Mouse (Mus musculus) myocyte (in vitro differentiated cells): Measurements from ENCODE around the gene H13.

Experiments
- CEBPB ChIP-seq: IDR thresholded peaks from 2 replicates; pipeline ENCODE4 v1.6.1; 2011; ENCODE audit warnings: mild to moderate bottlenecking, moderate library complexity; ENCODE audit not compliant: poor library complexity, insufficient read depth, severe bottlenecking
- E2F4 ChIP-seq: IDR thresholded peaks from one replicate; pipeline ENCODE4 v1.6.1; 2011; ENCODE audit warnings: mild to moderate bottlenecking, control low read depth, moderate library complexity; ENCODE audit not compliant: insufficient read depth
- MAX ChIP-seq: IDR thresholded peaks from one replicate; pipeline ENCODE4 v1.6.1; 2011; ENCODE audit warnings: low read depth, mild to moderate bottlenecking, control low read depth
- MYOD1 ChIP-seq, 3 experiments: IDR thresholded peaks; one replicate each; pipeline ENCODE4 v1.6.1; 2011; ENCODE audit warnings: control low read depth in 2 of 3, low read depth in 2 of 3, mild to moderate bottlenecking in 2 of 3, moderate library complexity in 1 of 3; ENCODE audit not compliant: insufficient read length in 2 of 3, control insufficient read depth in 1 of 3
- POLR2A ChIP-seq: IDR thresholded peaks from one replicate; pipeline ENCODE4 v1.6.1; 2011; ENCODE audit warnings: low read depth, mild to moderate bottlenecking, control low read depth, moderate library complexity; ENCODE audit not compliant: insufficient read length
- POLR2AphosphoS2 ChIP-seq: IDR thresholded peaks from one replicate; pipeline ENCODE4 v1.6.1; 2011; ENCODE audit warnings: low read depth, control low read depth; ENCODE audit not compliant: insufficient read length
- REST ChIP-seq: IDR thresholded peaks from one replicate; pipeline ENCODE4 v1.6.1; 2011; ENCODE audit warnings: mild to moderate bottlenecking, control low read depth, moderate library complexity; ENCODE audit not compliant: insufficient read depth, insufficient read length
- TCF12 ChIP-seq: IDR thresholded peaks from one replicate; pipeline ENCODE4 v1.6.1; 2011; ENCODE audit warnings: mild to moderate bottlenecking, control low read depth; ENCODE audit not compliant: poor library complexity, insufficient read depth, severe bottlenecking
- USF1 ChIP-seq: IDR thresholded peaks from one replicate; pipeline ENCODE4 v1.6.1; 2011; ENCODE audit warnings: low read depth, mild to moderate bottlenecking, control low read depth, moderate library complexity

DNA sequence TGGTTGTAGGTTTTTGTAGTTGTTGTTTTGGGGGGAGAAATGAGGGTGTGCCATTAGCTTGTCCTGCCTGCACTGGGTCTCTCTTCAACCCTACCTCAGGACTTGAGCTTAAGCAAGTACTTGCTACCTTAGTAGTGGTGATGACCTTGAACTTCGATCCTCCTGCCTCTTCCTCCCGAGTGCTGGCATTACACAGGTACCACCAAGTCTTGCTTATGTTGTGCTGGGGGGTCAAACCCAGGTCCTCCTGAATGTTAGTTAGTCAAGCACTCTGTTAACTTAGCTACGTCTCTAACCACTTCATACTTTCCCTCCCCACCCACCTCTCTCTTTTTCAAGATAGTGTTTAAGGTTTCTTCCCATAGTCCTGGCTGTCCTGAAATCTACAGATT, 55.1 kb downstream of the H13 start:
- TF ChIP-seq POLR2A, result no peak
- TF ChIP-seq MYOD1 (IDR thresholded peaks at IDR 0.05; ENCODE audit: control insufficient read depth in 1 of 3, insufficient read length in 2 of 3, low read depth in 2 of 3), result no peak
- no peak for TF ChIP-seq E2F4
- no peak for TF ChIP-seq CEBPB
- no peak for TF ChIP-seq USF1
- TF ChIP-seq TCF12, result no peak
- TF ChIP-seq MAX, result no peak
- no peak for TF ChIP-seq POLR2AphosphoS2
- TF ChIP-seq REST, result no peak
